10 mouse cellular contexts compared by ENCODE assay signal in the genomic region with DNA sequence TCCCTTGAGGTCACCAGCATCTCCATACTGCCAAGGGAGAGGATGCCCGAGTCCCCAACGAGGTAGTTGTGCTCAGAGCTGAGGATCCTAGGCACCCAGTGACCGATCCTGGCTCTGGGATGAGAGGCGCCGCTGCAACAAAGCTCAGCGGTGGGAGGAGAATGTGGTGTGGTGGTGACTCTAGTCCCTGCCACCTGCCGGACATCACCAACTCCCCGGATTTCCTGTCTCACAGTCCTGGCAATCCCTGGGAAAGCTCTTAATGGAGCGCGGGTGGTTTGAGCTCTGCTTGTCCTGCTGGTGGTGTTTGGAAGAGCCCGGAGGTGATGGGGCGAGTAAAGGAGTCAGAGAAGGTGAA. TPM values are rescaled to one million over a fixed set of nuclear protein-coding genes. Genes with fewer than 3 reads are reported as not detected.
DNase-seq lines count a peak whose midpoint lies in the region; ATAC-seq and TF ChIP-seq lines count a peak whose summit lies in the region.
"Had no signal": no experiment of that assay in that cellular context is flagged by ENCODE, and none has a peak within 500 bp of the region (broad histone marks: within the 10 kb centered on the region; RNA-seq: fewer than 3 reads in every experiment).

No protein-coding gene starts in this region.

- peak overlapping the region; percentile 67 for H3K4me3 ChIP-seq in gastrocnemius, adult 2 months
- H3K4me3 ChIP-seq in forebrain, embryonic 10.5 days = peak overlapping the region; percentile 70
- H3K4me3 ChIP-seq in neural tube, embryonic 11.5 days (ENCODE audit: low read depth, low read length) = peak overlapping the region; percentile 45

- intact Hi-C loops in gastrocnemius, adult 2 months (cut with DNase I) = no loop called here

- TF ChIP-seq CTCF in gastrocnemius, adult 2 months (IDR thresholded peaks at IDR 0.05) = no peak

- peaks cover 36% of the 10 kb centered on the region for H3K27me3 ChIP-seq in forebrain, embryonic 10.5 days (ENCODE audit: poor library complexity, severe bottlenecking)
- H3K27me3 ChIP-seq in neural tube, embryonic 11.5 days (ENCODE audit: control insufficient read depth, insufficient read depth, low read length) = no peaks in the 10 kb centered on the region

- ATAC-seq in neural tube, embryonic 11.5 days (ENCODE audit: insufficient read depth, low FRiP score, low TSS enrichment) = peak; percentile 39; the same call in 1 of the 2 replicates

- H3K9ac ChIP-seq in neural tube, embryonic 11.5 days (ENCODE audit: low read length) = peak overlapping the region; percentile 2

- peak overlapping the region; percentile 91 for H3K4me2 ChIP-seq in neural tube, embryonic 11.5 days (ENCODE audit: low read depth)

- H3K27ac ChIP-seq in gastrocnemius, adult 2 months = no peak overlapping the region
- peak overlapping the region; percentile 81 for H3K27ac ChIP-seq in forebrain, embryonic 10.5 days
- H3K27ac ChIP-seq in neural tube, embryonic 11.5 days (ENCODE audit: low read depth, low read length) = no peak overlapping the region

- H3K9me3 ChIP-seq in forebrain, embryonic 10.5 days = no peaks in the 10 kb centered on the region
- no peaks in the 10 kb centered on the region for H3K9me3 ChIP-seq in neural tube, embryonic 11.5 days (ENCODE audit: control insufficient read depth, low read length)

- H3K36me3 ChIP-seq in forebrain, embryonic 10.5 days (replicated peaks) = no peaks in the 10 kb centered on the region
- H3K36me3 ChIP-seq in neural tube, embryonic 11.5 days (ENCODE audit: control insufficient read depth, insufficient read depth, low read length) = no peaks in the 10 kb centered on the region

- no peak for DNase-seq in gastrocnemius, adult 2 months
- DNase-seq in gastrocnemius, postnatal 10 days = no peak
- DNase-seq in WW6 (ENCODE audit: low read depth, low spot score) = peak; percentile 20
- peak; percentile 53 for DNase-seq in forebrain, embryonic 10.5 days (ENCODE audit: extremely low spot score, low spot score)
- DNase-seq in layer of hippocampus, adult 9-11 months = peak; percentile 34
- DNase-seq in neural tube, embryonic 11.5 days (ENCODE audit: low spot score) = peak; percentile 34
- DNase-seq in spleen, postnatal 4 days (ENCODE audit: low spot score in 2 of 2) = no peak
- no peak for DNase-seq in natural killer cell, adult 2 months (ENCODE audit: low spot score in 2 of 2)

- peaks cover 28% of the 10 kb centered on the region for H3K4me1 ChIP-seq in forebrain, embryonic 10.5 days
- H3K4me1 ChIP-seq in neural tube, embryonic 11.5 days (ENCODE audit: control insufficient read depth, insufficient read depth, low read length) = no peaks in the 10 kb centered on the region

- under 1% methylated on average over 12 of the region's 12 CpGs for WGBS in forebrain, embryonic 10.5 days
- 1% methylated on average over 12 of the region's 12 CpGs for WGBS in neural tube, embryonic 11.5 days

RNA-seq across cellular contexts. Expression of gene Cdh20, which starts 0.9 kb away (rescaled TPM):
- total RNA-seq in gastrocnemius, adult 2 months (2021) = under 1 TPM; 0.05 to 0.06 TPM
- total RNA-seq in gastrocnemius, postnatal 10 days (2021) = under 1 TPM; 0.28 to 0.34 TPM
- 1.7 and 1.9 TPM in 2 replicates for polyA plus RNA-seq in forebrain, embryonic 10.5 days (2016; fragmentation: Nextera tagmentation; extraction: Ambion mirVana)
- polyA plus RNA-seq in neural tube, embryonic 11.5 days (2014; fragmentation: Nextera tagmentation; extraction: Ambion mirVana) = 0.43 and 0.65 TPM in 2 replicates
- polyA plus RNA-seq: C2C12; spleen, adult 2 months had no signal

Comparison
In these comparisons a context has a peak if more than half of its experiments do, and no peak if none do; other contexts are left out.
1. DNase-seq: peak in WW6 (single experiment), forebrain, embryonic 10.5 days (single experiment), layer of hippocampus, adult 9-11 months (single experiment) and neural tube, embryonic 11.5 days (single experiment); none in gastrocnemius, adult 2 months (single experiment), gastrocnemius, postnatal 10 days (single experiment), spleen, postnatal 4 days (0 of 2) and natural killer cell, adult 2 months (0 of 2).
2. Peak in every context shown above with its lines, with median percentiles within 50 percentile points of each other: H3K4me3 ChIP-seq.